Mouse (Mus musculus) right cerebral cortex, postnatal 10 days (tissue): ENCODE measurements around the gene Olfr726.

Experiments
- DNase-seq, 2 experiments: peaks; one replicate each; pipeline ENCODE4 v3.0.0; 2021; ENCODE audit warnings: low spot score in 2 of 2

Olfr726 gene

GRCm38 (mm10) chr14:50090853-50091252 is at the start of gene Olfr726:
Olfr726 (minus strand) TSS chr14:50090953.
- DNase-seq = no peak

DNA sequence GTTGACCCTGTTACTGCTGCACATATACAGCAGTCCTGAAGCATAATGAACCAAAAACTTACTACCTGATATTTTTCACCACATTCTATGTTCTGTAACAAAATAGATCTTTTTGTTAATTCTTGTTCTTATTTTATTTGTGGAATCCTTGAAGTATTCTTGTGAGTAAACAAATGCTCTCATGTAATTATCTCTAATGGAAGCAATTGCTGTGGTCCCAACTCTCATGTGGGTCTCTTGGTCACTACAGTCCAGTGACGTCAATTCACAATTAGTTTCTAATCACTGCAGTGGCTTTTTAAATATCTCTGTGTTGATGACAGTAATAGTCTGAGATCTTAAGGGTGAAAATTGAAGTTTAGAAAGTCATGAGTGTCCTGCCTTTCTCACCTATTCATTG is 32.1 kb upstream of the Olfr726 start, which contains the start of gene Olfr727:
Gene Olfr727, plus strand, starts transcription at position 301 of the 400 bp plus-strand sequence.
- no peak for DNase-seq

- DNase-seq = peak in 1 of 2 experiments; percentile 18
Observed at GRCm38 (mm10) chr14:50062733-50063104, 28.0 kb downstream of the Olfr726 start.

DNA sequence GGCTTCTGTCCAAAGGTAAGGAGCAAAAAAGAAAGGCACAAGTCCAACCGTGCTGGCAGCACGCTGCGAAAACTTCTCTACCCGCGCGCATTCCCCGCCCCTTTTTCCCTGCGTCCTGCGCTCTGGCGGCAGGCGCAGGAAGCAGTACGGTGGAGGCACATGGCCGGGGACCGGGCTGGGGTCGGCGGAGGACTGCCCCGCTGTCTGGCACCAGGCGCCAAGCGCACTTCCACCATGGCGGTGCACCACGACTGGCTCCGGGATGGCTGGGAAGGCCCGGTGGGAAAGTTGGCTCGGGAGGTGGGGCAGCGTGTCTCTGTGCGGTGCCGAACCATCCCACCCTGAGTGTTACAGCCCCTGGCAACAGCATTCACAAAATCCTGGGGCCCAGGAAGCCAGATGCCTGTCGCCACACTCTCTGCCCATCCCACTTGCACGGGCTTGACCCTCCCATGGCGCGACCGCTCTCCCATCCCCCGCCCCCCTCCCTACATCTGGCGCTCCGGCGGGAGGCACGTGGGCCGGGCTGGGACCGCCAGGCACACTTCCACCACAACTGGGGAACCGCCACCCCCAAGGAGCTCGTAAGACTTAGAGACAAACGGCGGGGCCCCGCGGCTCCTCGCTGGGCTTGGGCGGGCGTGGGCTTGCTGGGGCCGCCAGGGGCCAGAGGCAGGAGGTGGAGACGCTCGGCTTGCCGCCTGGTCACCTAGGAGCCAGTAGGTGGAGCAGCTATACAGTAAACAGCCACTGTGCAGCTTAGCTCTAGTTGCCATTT is 28.6 kb downstream of the Olfr726 start:
- DNase-seq = peak; percentile 62 to 66

DNA sequence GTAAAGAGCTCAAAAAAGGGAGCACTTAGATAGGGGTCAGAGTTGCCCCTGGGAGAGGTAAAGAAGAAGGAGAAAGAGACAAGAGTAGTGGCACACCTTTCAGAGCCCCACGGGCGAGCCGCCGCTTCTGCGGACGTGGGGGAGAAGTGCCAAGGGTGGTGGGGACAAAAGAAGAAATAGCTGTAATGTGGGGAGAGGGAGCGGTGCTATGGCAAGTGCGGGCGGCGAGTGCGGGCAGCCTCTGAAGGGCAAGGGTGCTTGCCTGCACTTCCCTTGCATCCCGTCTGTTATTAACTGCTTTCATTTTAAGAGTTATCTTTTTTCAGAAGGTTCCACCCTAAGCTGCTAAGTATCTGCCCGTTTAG is 29.2 kb downstream of the Olfr726 start:
- DNase-seq = peak in 1 of 2 experiments; percentile 18

- no peak for DNase-seq
Observed at GRCm38 (mm10) chr14:50061179-50061578, 29.6 kb downstream of the Olfr726 start.

DNA sequence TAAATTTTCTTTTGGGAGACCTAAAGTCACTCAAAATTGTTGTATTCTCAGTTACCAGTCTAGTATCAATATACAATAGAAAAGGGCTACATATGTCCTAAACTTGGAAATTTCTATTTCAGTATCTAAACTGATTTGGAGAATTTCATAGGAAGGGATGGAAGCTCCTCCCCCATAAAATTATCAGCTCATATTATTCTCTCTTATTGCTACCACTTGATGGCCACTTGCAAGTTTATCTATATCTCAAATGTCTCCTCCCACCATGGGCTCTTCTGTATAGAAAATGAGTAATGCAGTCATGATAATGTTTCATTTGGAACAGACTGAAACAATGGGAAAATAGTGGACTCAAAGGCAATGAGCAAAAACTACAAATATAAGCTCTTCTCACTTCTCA is 50.5 kb downstream of the Olfr726 start, which contains the start of gene Olfr725:
Gene Olfr725, minus strand, starts transcription at position 101 of the 400 bp plus-strand sequence.
- DNase-seq = no peak
